Mouse (Mus musculus) intestine, postnatal 0 days (tissue): Measurements from ENCODE around the gene Adprh. TPM values are rescaled to one million over a fixed set of nuclear protein-coding genes. Genes with fewer than 3 reads are reported as not detected.

Experiments used
- ATAC-seq: fragments of 200-750 bp; cut with Nextera tagmentation; 2 replicates; pipeline ENCODE4 v1.8.0; 2017; ENCODE audit warnings: mild to moderate bottlenecking, moderate TSS enrichment, moderate library complexity
- H3K27ac ChIP-seq: fragments of 300-500 bp; sonication (generic); 2 replicates; pipeline ENCODE4 v1.5.1; 2014; ENCODE audit warnings: mild to moderate bottlenecking, low read depth, low read length, moderate library complexity
- H3K27me3 ChIP-seq: fragments of 300-500 bp; sonication (generic); replicated peaks from 2 replicates; pipeline ENCODE4 v1.6.1; 2014; ENCODE audit warnings: low read length, mixed read lengths; ENCODE audit not compliant: control insufficient read depth, insufficient read depth
- H3K36me3 ChIP-seq: fragments of 300-500 bp; sonication (generic); 2 replicates; pipeline ENCODE4 v1.6.1; 2014; ENCODE audit warnings: mild to moderate bottlenecking, moderate library complexity; ENCODE audit not compliant: control insufficient read depth, insufficient read depth
- H3K4me1 ChIP-seq: fragments of 300-500 bp; sonication (generic); replicated peaks from 2 replicates; pipeline ENCODE4 v1.6.1; 2014; ENCODE audit warnings: antibody characterized with exemption, low read length, mixed read lengths; ENCODE audit not compliant: control insufficient read depth, insufficient read depth
- H3K4me2 ChIP-seq: fragments of 300-500 bp; sonication (generic); replicated peaks from 2 replicates; pipeline ENCODE4 v1.6.1; 2014; ENCODE audit warnings: low read depth, mild to moderate bottlenecking, moderate library complexity
- H3K4me3 ChIP-seq: fragments of 300-500 bp; sonication (generic); 2 replicates; pipeline ENCODE4 v1.5.1; 2014; ENCODE audit warnings: low read depth, low read length
- H3K9ac ChIP-seq: fragments of 300-500 bp; sonication (generic); 2 replicates; pipeline ENCODE4 v1.6.1; 2014; ENCODE audit warnings: mild to moderate bottlenecking, low read depth, low read length
- H3K9me3 ChIP-seq: fragments of 300-500 bp; sonication (generic); 2 replicates; pipeline ENCODE4 v1.6.1; 2016; ENCODE audit warnings: mixed run types; ENCODE audit not compliant: control insufficient read depth
- CTCF ChIP-seq: sonication (generic); IDR thresholded peaks from 2 replicates; pipeline ENCODE4 v1.5.1; 2016; ENCODE audit warnings: low read depth, mild to moderate bottlenecking, control low read depth, antibody characterized with exemption, moderate library complexity
- whole genome bisulfite sequencing: fragments of 180-500 bp; shearing (Covaris S2); extraction: QIAGEN DNeasy Blood & Tissue Kit; methylation state at CpG from one replicate; pipeline ENCODE4 v1.1.7; 2014; 5-methylcytosine and 5-hydroxymethylcytosine counted together
- polyA plus RNA-seq: library from polyadenylated mRNA; unstranded; fragments of >200 nt; fragmentation: Nextera tagmentation; extraction: Ambion mirVana; gene quantifications from 2 replicates; pipeline ENCODE4 v1.2.1, GENCODE M21; 2015

Adprh gene
- polyA plus RNA-seq, 1 experiment from 2014 or later: 58.8 TPM

- H3K4me3 ChIP-seq: no peak overlapping the region
- H3K9ac ChIP-seq: no peak overlapping the region
- H3K4me1 ChIP-seq: no peaks in the 10 kb centered on the region
- TF ChIP-seq CTCF: no peak
- no peak overlapping the region for H3K27ac ChIP-seq
- no peak for ATAC-seq
- 97% methylated on average over 20 of the region's 20 CpGs for WGBS
- H3K36me3 ChIP-seq: peaks cover 50% of the 10 kb centered on the region
- no peak overlapping the region for H3K4me2 ChIP-seq
- H3K9me3 ChIP-seq: no peaks in the 10 kb centered on the region
- no peaks in the 10 kb centered on the region for H3K27me3 ChIP-seq
Observed at GRCm38 (mm10) chr16:38445576-38445975, 6.9 kb downstream of the Adprh start.

- Histone ChIP-seq H3K9me3 (no peaks in the 10 kb centered on the region), H3K27ac (no peak overlapping the region; the same call in 1 of the 2 replicates), H3K4me2 (no peak overlapping the region), H3K9ac (no peak overlapping the region), H3K4me3 (no peak overlapping the region), H3K27me3 (no peaks in the 10 kb centered on the region), H3K36me3 (peaks cover 45% of the 10 kb centered on the region), H3K4me1 (no peaks in the 10 kb centered on the region)
- 100% methylated on average over 1 of the region's 1 CpGs for WGBS
- no peak for TF ChIP-seq CTCF
- no peak for ATAC-seq
Observed at GRCm38 (mm10) chr16:38445046-38445445, 7.5 kb downstream of the Adprh start.

- H3K4me2 ChIP-seq: no peak overlapping the region
- H3K9me3 ChIP-seq: no peaks in the 10 kb centered on the region
- no peaks in the 10 kb centered on the region for H3K27me3 ChIP-seq
- TF ChIP-seq CTCF: no peak
- H3K27ac ChIP-seq: no peak overlapping the region
- H3K4me1 ChIP-seq: no peaks in the 10 kb centered on the region
- H3K36me3 ChIP-seq: peaks cover 37% of the 10 kb centered on the region
- no peak overlapping the region for H3K4me3 ChIP-seq
- no peak overlapping the region for H3K9ac ChIP-seq
- 97% methylated on average over 7 of the region's 7 CpGs for WGBS
- no peak for ATAC-seq
Observed at GRCm38 (mm10) chr16:38443721-38444464, 8.6 kb downstream of the Adprh start.

- no peak for ATAC-seq
- H3K4me3 ChIP-seq: no peak overlapping the region
- no peak for TF ChIP-seq CTCF
- H3K4me2 ChIP-seq: no peak overlapping the region
- H3K9ac ChIP-seq: no peak overlapping the region
- H3K27me3 ChIP-seq: no peaks in the 10 kb centered on the region
- 84% methylated on average over 8 of the region's 8 CpGs for WGBS
- peaks cover 28% of the 10 kb centered on the region for H3K36me3 ChIP-seq
- no peaks in the 10 kb centered on the region for H3K4me1 ChIP-seq
- H3K27ac ChIP-seq: no peak overlapping the region
- H3K9me3 ChIP-seq: no peaks in the 10 kb centered on the region
Observed at GRCm38 (mm10) chr16:38442216-38442615, 10.3 kb downstream of the Adprh start.

- H3K36me3 ChIP-seq: peaks cover 24% of the 10 kb centered on the region
- no peak overlapping the region for H3K4me2 ChIP-seq
- no peaks in the 10 kb centered on the region for H3K9me3 ChIP-seq
- no peaks in the 10 kb centered on the region for H3K4me1 ChIP-seq
- 80% methylated on average over 5 of the region's 5 CpGs for WGBS
- no peak overlapping the region for H3K4me3 ChIP-seq
- H3K9ac ChIP-seq: no peak overlapping the region
- no peak for TF ChIP-seq CTCF
- no peak for ATAC-seq
- H3K27ac ChIP-seq: no peak overlapping the region
- H3K27me3 ChIP-seq: no peaks in the 10 kb centered on the region
Observed at GRCm38 (mm10) chr16:38441611-38442010, 10.9 kb downstream of the Adprh start.

- no peak overlapping the region for H3K9ac ChIP-seq
- peaks cover 12% of the 10 kb centered on the region for H3K36me3 ChIP-seq
- no peaks in the 10 kb centered on the region for H3K4me1 ChIP-seq
- H3K9me3 ChIP-seq: no peaks in the 10 kb centered on the region
- no peak for ATAC-seq
- H3K4me2 ChIP-seq: no peak overlapping the region
- WGBS: 68% methylated on average over 6 of the region's 6 CpGs
- no peaks in the 10 kb centered on the region for H3K27me3 ChIP-seq
- no peak overlapping the region for H3K4me3 ChIP-seq
- no peak overlapping the region for H3K27ac ChIP-seq
- TF ChIP-seq CTCF: no peak
Observed at GRCm38 (mm10) chr16:38440403-38440802, 12.1 kb downstream of the Adprh start.
